Mouse (Mus musculus) C2C12 (cell line): Measurements from ENCODE around the gene Gm21987. TPM values are rescaled to one million over a fixed set of nuclear protein-coding genes. Genes with fewer than 3 reads are reported as not detected.

Source experiments
- H3K27me3 ChIP-seq: one replicate; pipeline ENCODE4 v1.6.1; 2011; ENCODE audit not compliant: control insufficient read depth, insufficient read depth, insufficient read length
- H3K36me3 ChIP-seq: one replicate; pipeline ENCODE4 v1.6.1; 2011; ENCODE audit not compliant: control insufficient read depth, insufficient read depth
- H3K4me3 ChIP-seq: one replicate; pipeline ENCODE4 v1.5.1; 2011; ENCODE audit warnings: mild to moderate bottlenecking, control low read depth; ENCODE audit not compliant: poor library complexity, insufficient read depth, severe bottlenecking
- H3K79me2 ChIP-seq: one replicate; pipeline ENCODE4 v1.6.1; 2011; ENCODE audit not compliant: control insufficient read depth, insufficient read depth
- H3K79me3 ChIP-seq: one replicate; pipeline ENCODE4 v1.6.1; 2011; ENCODE audit warnings: low read depth, control low read depth
- H3ac ChIP-seq: one replicate; pipeline ENCODE3; 2011; ENCODE audit warnings: low read depth; ENCODE audit not compliant: control insufficient read depth, insufficient read length
- CEBPB ChIP-seq: IDR thresholded peaks from one replicate; pipeline ENCODE4 v1.6.1; 2011; ENCODE audit warnings: low read depth, mild to moderate bottlenecking, control low read depth, moderate library complexity
- CTCF ChIP-seq: IDR thresholded peaks from one replicate; pipeline ENCODE4 v1.5.1; 2011; ENCODE audit not compliant: control insufficient read depth, insufficient read depth, insufficient read length
- FOSL1 ChIP-seq: IDR thresholded peaks from one replicate; pipeline ENCODE4 v1.8.0; 2011; ENCODE audit warnings: mild to moderate bottlenecking, low read length; ENCODE audit not compliant: poor library complexity, insufficient read depth, severe bottlenecking
- MAX ChIP-seq: IDR thresholded peaks from one replicate; pipeline ENCODE4 v1.6.1; 2011; ENCODE audit warnings: mild to moderate bottlenecking, control low read depth
- MYOD1 ChIP-seq: IDR thresholded peaks from one replicate; pipeline ENCODE4 v1.6.1; 2011; ENCODE audit warnings: low read depth; ENCODE audit not compliant: control insufficient read depth, insufficient read length
- MYOG ChIP-seq: IDR thresholded peaks from one replicate; pipeline ENCODE4 v1.6.1; 2011; ENCODE audit not compliant: control insufficient read depth, insufficient read length; ENCODE audit errors: extremely low read depth
- USF1 ChIP-seq: IDR thresholded peaks from one replicate; pipeline ENCODE4 v1.6.1; 2011; ENCODE audit warnings: low read depth, mild to moderate bottlenecking, control low read depth, moderate library complexity
- polyA plus RNA-seq: library from polyadenylated mRNA; unstranded; fragments of >200 nt; fragmentation: generic; extraction: Trizol; gene quantifications from one replicate; pipeline ENCODE4 v1.2.1, GENCODE M21; 2012; ENCODE audit warnings: missing spikeins

The Gm21987 gene
- polyA plus RNA-seq, 1 experiment: not detected

DNA sequence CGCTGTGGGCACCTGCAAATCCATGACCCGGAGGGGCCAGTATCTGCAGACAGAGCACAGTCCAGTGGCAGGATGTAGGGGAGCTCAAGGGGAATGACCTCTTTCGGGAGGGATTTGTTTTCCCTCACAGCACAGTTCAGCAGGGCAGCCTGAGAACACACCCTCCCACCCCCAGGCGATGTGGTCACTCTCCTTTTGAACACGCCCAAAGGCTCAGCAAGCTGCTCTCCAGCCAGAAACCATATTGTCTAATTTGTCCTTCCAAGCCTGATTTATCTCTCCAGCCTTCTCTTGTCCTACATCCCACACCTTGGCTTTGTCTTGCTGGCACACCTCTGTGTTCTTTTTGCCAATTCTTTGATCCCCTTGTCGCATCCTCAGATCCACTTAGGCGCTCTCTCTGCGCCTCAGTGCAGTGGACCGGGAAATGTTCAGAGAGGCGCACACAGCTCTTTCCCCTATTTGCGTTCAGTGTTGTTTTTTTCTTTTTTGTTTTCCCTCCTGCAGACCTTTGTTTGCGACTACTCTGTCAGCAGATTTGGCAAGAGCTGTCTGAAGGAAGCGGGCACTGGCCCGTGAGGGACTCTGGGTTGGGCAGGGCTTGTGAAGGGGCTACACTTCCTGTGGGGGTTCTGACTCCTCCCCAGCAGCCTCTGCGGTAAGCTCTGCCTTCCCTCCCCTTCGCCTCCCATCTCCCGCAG lies 52.8 kb downstream of the Gm21987 start:
- Histone ChIP-seq H3K4me3 (no peak overlapping the region), H3K79me2 (no peaks in the 10 kb centered on the region), H3K79me3 (no peaks in the 10 kb centered on the region), H3K36me3 (no peaks in the 10 kb centered on the region), H3K27me3 (no peaks in the 10 kb centered on the region), H3ac (no peak overlapping the region)
- TF ChIP-seq MAX (no peak), USF1 (no peak), CEBPB (no peak)

DNA sequence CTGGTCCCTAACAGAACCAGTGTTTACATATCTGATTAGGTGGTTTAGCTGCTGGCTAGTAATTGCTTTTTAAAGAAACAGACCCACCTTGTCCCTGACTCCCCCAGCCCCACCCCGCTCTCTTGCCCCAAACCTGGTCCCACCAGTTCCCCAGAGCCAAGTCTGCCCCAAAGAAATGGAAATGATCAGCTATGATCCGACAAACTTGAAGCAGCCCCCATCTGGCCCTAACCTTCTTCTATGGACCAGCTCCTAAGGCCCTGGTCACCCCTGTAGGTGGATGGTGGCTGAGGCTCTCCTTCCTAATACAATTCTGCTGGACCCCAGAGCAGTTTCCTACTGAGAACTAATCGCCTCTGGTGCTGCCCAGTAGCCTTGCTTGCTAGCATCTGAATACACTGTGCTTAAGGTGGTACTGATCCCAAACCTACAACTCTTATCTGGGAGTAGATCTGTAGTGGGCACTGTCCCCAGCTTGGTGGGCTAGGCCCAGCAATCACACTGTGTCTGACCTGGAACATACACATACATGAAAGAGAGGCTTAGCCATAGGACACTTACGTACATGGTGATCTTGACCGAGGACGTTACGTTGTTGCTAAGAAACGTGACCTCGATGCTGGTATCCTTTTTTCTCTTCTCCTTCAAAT lies 53.6 kb downstream of the Gm21987 start:
- Histone ChIP-seq H3K4me3 (no peak overlapping the region), H3ac (no peak overlapping the region), H3K79me3 (no peaks in the 10 kb centered on the region), H3K27me3 (no peaks in the 10 kb centered on the region), H3K79me2 (no peaks in the 10 kb centered on the region), H3K36me3 (no peaks in the 10 kb centered on the region)
- TF ChIP-seq USF1 (no peak), MAX (no peak), CTCF (no peak), FOSL1 (no peak), MYOD1 (no peak), CEBPB (no peak), MYOG (no peak)

DNA sequence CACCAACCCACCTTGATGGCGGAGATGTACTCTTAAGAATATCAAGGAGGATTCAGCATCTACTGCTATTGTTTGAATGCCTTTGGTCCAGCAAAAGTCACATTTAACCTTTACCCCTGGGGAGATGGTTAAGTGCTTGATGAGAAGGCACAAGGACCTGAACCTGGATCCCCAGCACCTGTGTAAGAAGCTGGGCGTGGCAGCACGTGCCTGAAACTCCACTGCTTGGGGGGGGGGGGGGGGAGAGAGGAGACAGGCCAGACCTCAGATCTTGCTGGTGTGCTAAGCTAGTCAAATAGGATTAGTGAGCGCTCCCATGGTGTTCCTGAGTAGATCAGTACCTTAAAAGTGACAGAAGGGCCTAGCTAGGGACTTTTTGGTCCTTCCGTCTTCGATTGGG lies 54.6 kb downstream of the Gm21987 start:
- TF ChIP-seq CTCF: no peak
- no peak for TF ChIP-seq FOSL1
- TF ChIP-seq MYOD1: no peak
- TF ChIP-seq MYOG: no peak
- no peak for TF ChIP-seq USF1
- TF ChIP-seq CEBPB: no peak
- TF ChIP-seq MAX: no peak

DNA sequence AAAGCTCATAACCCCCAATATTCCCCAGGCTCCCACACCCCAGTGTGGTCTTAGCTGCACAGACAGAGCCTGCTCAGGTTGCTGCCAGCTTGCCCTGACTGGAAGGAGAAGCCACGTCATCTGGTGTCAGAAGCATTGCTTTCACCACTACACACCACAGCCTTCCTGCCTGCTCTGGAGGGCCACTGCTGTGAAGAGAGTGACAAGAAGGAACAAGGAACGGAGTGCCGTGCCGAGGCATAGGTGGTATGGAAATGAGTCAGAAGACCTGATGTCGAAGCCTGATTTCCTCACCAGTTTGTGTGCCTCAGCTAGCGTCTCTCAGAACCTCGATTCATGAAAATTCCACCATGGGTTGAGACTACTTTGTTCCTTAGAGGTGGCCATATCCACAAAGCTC lies 56.8 kb downstream of the Gm21987 start:
- TF ChIP-seq FOSL1: no peak
- TF ChIP-seq MYOG: no peak
- no peak for TF ChIP-seq CTCF
- no peak for TF ChIP-seq CEBPB
- TF ChIP-seq MAX: no peak
- no peak for TF ChIP-seq MYOD1
- no peak for TF ChIP-seq USF1
- H3K79me2 ChIP-seq: no peaks in the 10 kb centered on the region
- H3K36me3 ChIP-seq: no peaks in the 10 kb centered on the region
- H3K4me3 ChIP-seq: no peak overlapping the region
- no peaks in the 10 kb centered on the region for H3K27me3 ChIP-seq
- H3ac ChIP-seq: no peak overlapping the region
- no peaks in the 10 kb centered on the region for H3K79me3 ChIP-seq

More for the DNA sequence above, 54.6 kb downstream of the Gm21987 start:
- Histone ChIP-seq H3K4me3 (no peak overlapping the region), H3ac (no peak overlapping the region), H3K79me2 (no peaks in the 10 kb centered on the region), H3K36me3 (no peaks in the 10 kb centered on the region), H3K79me3 (no peaks in the 10 kb centered on the region), H3K27me3 (no peaks in the 10 kb centered on the region)

DNA sequence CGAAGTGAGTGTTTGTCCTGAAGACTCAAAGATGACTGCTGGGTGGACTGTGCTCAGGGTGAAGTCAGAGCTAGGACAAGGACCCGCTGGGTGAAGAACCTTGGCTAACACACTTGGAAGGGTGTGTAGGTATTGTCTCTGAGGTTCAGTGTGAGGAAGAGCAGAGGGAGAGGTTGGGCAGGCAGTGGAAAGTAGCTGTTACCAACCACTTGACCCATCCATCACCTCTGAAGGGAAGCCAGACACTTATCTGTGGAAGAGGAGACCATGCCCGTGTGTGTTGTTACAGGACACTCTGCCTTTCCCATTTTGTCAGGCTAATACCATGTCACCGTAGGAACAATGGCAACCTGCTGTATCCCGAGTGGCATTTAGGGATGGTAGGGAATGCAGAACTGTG lies 59.5 kb downstream of the Gm21987 start:
- Histone ChIP-seq H3ac (no peak overlapping the region), H3K79me3 (no peaks in the 10 kb centered on the region), H3K36me3 (no peaks in the 10 kb centered on the region), H3K79me2 (no peaks in the 10 kb centered on the region), H3K27me3 (no peaks in the 10 kb centered on the region), H3K4me3 (no peak overlapping the region)
- TF ChIP-seq MYOG (no peak), MAX (no peak), CEBPB (no peak), USF1 (no peak), MYOD1 (no peak), CTCF (no peak), FOSL1 (no peak)

DNA sequence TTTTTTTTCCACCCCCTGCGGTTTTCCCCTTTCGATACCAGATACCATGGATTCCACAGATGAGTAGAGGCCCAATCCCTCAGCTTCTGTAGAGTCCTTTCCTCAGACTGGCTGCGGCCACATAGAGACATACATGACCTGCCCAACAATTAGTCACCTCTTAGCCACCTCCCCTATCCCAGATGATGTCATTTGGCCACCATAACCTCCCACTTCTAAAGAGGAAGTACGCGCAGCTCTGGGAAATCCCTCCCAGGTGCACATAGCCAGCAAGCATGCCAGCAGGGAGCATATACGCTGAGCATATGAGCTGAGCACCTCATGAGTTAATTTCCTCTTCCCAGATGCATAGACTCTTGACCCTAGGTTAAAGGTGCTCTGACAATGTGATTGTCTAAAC lies 59.9 kb downstream of the Gm21987 start:
- no peak overlapping the region for H3K4me3 ChIP-seq
- H3K36me3 ChIP-seq: no peaks in the 10 kb centered on the region
- H3K79me3 ChIP-seq: no peaks in the 10 kb centered on the region
- H3K27me3 ChIP-seq: no peaks in the 10 kb centered on the region
- no peak overlapping the region for H3ac ChIP-seq
- no peak for TF ChIP-seq CTCF
- TF ChIP-seq CEBPB: no peak
- no peak for TF ChIP-seq FOSL1
- no peak for TF ChIP-seq MYOD1
- TF ChIP-seq MAX: no peak
- no peak for TF ChIP-seq MYOG
- no peak for TF ChIP-seq USF1
- H3K79me2 ChIP-seq: no peaks in the 10 kb centered on the region
